Mouse (Mus musculus): Measurements from ENCODE around the gene Tbc1d22a.

Gene Tbc1d22a

DNA sequence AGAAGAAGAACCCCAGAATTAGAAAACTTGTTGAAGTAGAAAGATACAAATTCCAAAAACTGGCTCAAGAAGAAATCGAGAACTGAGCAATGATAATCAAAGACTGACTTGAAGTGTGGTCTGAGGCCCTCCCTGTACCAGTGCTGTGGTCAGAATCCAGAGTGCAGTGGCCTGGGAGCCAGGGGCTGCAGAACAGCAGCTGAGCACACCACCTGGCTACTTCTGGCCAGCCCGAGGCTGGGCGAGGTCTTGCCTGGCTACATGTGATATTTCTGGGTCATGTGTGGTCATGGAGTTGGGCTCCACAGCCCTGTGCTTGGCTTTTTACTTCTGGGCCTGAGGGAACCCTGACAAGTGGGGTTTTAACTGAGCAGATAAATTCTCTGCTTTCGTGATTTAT, 292.4 kb downstream of the Tbc1d22a start:
- DNase-seq (ENCODE audit: low read depth, low spot score) = no peak

DNA sequence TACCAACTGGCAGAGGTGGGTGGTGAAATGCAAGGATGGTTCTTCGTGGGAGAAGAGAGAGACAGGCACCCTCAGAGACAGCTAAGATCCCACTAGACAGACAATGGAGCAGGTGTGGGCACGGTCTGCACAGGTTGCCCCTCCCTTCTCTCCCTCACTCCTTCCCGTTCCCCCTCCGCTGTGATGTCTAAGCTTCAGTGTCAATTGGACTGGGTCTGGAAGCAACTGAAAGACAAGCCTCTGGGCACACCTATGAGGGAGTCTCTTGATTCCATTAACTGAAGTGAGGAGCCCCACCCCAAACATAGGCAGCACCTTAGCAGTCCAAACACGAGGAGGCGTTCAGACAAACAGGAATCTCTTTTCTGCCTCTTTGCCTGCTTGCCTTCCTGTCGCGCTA, 293.3 kb downstream of the Tbc1d22a start:
- no peak for DNase-seq (ENCODE audit: low read depth, low spot score)

DNA sequence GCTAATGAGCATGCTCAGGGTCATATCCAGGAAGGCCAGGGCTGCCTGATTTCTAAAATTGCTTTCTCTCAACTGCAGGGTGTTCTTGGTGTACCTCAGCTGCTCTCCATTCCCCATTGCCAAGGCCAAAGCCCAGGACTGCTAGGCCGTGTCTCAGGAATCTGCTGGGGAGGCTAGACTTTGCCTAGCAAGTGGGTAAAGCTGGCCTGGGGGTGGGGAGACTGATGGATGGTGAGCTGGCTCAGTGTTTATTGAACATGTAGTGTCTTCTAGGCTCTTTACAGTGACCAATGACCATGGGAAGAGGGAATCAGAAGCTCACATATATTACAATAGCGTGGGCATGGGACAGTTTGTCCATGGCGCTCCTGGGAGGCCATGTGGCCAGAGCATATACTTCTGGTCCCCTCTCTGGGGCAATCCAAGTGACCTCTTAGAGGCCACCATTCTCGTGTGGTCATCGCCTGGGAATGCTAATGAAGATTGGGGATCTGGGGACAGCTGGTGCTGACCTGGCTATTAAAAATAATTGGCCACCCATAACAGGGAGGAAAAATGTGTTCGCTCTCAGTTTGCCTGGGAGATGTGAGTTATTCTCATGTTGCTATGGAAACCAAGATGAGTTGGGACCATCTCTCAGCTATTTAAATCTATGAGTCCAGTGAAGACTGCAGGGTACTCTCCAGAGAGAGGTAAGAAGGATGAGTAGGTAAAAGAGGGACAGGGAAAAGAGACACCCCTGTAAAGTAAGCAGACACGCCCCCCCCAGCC, 294.3 kb downstream of the Tbc1d22a start:
- DNase-seq (ENCODE audit: low read depth, low spot score) = peak; percentile 23

DNA sequence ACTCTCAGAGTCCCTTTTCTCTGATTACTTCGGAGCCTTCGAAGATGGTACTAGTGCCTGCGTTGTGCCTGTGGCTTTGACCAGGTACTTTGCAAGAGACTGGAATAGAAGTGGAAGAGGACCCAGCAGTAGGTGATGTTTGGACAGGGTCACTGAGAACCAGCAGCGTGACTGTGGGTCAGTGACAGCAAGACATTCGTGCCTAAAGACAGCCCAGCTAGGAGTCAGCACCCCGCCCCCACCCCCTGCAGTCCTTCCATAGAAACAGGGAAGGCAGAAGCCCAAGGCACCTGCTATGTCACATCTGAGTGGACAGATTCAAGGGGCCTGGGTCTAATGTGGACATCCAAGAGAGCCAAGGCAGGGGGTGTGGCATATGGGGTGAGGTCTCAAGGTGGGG, 295.3 kb downstream of the Tbc1d22a start:
- DNase-seq (ENCODE audit: low read depth, low spot score) = no peak

DNA sequence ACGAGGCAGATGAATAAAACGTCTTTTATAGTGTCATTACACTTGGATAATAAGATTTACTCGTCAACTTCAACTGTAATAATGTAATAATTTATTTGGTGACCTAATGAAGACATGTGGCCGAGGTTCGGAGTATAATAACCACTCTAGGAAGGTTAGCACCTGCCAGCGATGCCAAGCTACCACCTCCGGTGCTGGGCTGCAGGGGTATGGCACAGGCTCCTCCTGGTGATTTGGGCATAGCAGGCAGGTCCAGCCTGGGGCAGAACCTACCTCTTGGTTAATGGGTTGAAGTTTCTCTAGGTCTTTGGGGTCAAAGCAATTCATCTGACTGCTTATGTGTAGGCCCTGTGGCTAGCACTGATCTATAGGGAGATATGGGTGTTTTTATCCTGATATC, 296.9 kb downstream of the Tbc1d22a start:
- DNase-seq (ENCODE audit: low read depth, low spot score) = no peak

DNA sequence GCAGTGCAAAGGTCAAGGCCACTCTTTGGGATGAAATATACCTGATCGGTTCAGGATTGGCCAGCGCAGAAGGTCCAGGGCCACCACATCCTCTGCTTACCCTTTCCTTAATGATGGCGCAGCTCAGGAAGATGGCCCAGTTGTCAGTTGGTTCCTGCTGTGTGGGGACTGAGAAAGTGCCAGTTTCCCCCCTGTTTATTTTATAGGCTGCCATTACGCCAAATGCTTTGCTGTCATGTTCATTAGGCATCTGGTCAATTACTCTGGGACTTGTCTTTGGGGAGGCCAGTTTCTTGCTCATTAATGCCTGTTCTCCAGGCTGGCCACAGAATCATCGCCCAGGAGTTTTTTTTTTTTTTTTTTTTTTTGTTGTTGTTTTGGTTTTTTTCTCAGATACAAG, 299.1 kb downstream of the Tbc1d22a start:
- no peak for DNase-seq (ENCODE audit: low read depth, low spot score)

DNA sequence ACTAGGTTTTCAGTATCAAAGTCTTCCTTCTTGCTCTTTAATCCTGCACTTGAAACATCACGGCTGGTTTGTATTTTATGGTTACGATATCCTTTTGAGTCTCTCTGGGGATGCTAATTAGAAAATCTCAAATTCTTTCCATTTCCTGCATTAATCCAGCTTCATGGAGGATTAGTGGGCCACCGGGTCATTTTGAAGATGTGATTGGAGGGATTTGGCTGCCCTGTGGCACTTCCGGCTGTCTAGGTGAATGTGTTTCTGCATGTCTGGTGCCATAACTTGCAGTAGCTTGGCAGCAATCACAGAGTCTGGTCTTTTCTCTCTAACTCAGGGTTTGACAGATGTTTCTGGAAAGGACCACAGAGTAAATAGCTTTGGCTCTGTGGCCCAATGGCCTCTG, 305.9 kb downstream of the Tbc1d22a start:
- no peak for DNase-seq (ENCODE audit: low read depth, low spot score)

DNA sequence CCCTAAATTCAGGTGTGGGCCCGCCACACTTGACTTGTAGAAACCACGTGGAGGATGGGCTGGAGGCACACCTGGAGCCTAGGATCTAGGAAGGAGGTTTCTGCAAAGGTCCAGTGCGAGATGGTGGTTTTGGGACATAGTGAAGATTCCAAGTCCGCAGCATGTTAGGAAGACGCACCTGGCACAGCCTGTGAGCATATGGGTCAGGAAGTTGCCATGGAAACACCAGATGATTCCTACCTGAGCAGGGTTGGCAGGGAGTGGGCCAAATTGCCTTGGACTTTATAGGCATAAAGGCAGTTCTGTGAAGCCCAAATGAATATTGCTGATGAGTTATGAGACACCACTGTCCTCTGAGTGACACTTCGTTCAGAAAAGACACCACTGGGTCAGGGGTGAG, 321.1 kb downstream of the Tbc1d22a start:
- no peak for DNase-seq (ENCODE audit: low read depth, low spot score)

DNA sequence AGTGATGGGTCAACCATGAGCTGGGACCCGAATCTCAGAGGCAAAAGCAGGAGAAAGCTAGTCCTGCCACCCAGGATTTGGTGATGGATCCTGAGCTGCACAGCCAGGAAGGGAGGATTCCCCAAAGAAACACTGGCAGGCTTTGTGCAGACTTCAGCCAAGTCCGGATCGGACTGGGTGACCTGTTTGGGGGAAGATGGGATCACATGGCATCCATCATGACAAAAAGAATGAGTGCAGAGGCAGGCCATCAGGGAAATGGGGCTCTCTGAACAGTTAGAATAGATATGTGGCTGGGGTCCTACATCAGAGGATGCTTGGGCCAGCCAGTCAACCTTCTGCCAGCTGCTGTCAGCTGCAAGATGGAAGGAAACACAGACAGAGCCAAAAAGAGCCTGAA, 328.1 kb downstream of the Tbc1d22a start:
- no peak for DNase-seq (ENCODE audit: low read depth, low spot score)

DNA sequence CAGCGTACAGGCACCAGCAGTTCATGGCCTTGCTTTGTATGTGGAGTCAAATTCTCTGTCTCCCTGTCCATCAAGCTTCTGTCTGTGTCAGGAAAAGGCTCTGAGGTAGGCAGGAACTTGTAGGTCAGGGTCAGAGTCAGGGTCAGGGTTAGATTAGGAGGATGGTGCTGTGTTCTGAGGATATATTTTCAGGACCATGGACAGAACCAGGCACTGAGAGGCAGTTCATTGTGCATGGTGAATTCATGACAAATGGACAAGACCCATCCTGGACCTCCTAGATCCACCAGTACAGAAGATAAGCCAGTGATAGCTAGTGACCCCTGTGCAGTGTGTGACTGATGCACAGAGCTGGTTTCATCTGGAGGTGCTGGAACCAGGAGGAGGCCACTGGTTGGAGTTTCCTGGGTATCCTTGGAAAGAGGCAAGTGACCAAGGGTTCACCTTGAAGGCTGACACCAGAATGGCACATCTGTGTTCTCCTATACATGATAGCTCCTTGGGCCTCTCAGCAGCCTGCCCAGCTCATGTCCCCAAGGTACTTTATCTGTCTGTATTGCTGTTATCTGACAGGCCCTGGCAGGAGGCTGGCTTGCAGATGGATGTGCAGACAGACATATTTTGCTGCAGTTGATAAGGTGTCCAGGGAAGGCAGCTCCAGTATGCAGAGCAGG, 330.0 kb downstream of the Tbc1d22a start:
- no peak for DNase-seq (ENCODE audit: low read depth, low spot score)
